Mouse (Mus musculus) central nervous system, embryonic 14 days (tissue): ENCODE measurements around the gene Gm49353. TPM values are rescaled to one million over a fixed set of nuclear protein-coding genes. Genes with fewer than 3 reads are reported as not detected.

ENCODE experiments used
- polyA plus RNA-seq: library from polyadenylated mRNA; depleted of rRNA; stranded (reverse); fragments of >200 nt; gene quantifications from 2 replicates; pipeline ENCODE4 v1.2.3, GENCODE M21; 2012; rRNA removed

Gm49353 gene
- polyA plus RNA-seq = 11.6 and 11.9 TPM in 2 replicates

GRCm38 (mm10) chr10:29198642-29199041 lies at the start of gene Gm49353:
Gm49353 (plus strand) TSS chr10:29198954.

DNA sequence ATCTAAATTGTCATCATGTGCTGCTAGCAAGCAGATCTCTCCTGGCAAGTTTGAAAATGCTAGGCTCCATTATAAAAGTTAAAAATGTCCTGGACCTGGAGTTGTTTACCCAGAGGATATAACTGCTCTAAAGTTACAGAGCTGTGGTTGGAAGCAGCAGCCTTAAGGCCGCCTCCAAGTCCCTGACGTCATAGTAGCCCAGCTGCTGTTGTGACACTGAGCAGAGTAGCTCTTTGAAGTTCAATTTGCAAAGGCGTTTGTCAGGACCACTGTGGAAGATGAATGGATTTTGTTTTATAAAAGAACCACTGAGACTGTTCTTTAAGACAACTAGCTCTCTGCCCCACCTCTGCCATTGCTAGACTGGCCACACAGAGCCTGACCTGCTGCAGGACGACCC lies 12.7 kb downstream of the Gm49353 start, which contains the start of gene 9330159F19Rik:
TSS of gene 9330159F19Rik (plus strand) at position 154 of the 400 bp plus-strand sequence.

Other genes with a start within 250 kb of the Gm49353 start
- not detected in 2 replicates for gene 2310057J18Rik, start 212.7 kb upstream of the Gm49353 start, polyA plus RNA-seq
- 64.3 and 73.5 TPM in 2 replicates for gene Soga3, start 55.1 kb upstream of the Gm49353 start, polyA plus RNA-seq
- 48.0 and 54.4 TPM in 2 replicates for gene 9330159F19Rik, start 12.7 kb downstream of the Gm49353 start, polyA plus RNA-seq
- gene Echdc1, start 114.2 kb downstream of the Gm49353 start, polyA plus RNA-seq = 14.0 and 14.8 TPM in 2 replicates
- 92.0 and 96.6 TPM in 2 replicates for gene Rnf146, start 163.5 kb downstream of the Gm49353 start, polyA plus RNA-seq